Mouse (Mus musculus) lung, postnatal 10 days (tissue): ENCODE data around the gene Ggnbp2.

Source experiments
- DNase-seq: peaks from one replicate; pipeline ENCODE4 v3.0.0; 2021

The Ggnbp2 gene

DNA sequence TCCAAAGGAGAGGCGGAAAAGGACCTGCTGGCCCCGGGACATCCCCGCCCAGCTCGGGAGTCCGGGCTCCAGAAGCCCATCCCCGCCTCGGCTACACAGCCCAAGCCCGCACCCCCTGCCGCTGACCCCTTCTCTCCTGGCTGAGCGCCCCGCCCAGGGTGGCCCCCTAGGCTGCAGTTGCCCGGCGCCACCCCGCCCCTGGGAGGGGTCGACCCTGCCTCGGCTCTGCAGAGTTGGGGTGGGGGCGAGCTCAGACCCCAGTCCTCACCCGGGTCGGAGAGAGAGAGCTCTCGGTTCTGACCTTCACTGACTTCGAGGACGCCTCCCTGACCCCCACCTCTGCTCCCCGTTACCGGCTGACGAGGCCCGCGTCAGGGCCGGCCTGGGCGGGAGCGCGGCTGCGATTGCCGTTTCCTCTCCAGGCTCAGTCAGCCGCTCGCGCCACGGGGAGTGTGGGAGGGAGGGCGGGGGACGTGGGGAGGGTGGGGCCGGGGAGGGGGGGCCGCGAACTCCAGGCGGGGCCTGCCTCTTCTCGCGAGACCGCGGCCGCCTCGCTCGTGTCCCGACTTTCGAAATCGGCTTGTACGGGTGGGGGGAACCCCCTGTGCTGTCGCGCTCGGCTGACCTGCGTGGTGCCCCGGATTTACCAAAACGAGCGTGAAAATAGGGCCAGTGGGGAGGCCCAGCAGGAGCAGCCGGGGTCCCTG, at the start of gene Ggnbp2:
Gene Ggnbp2 (minus strand): TSS at position 481 of the 707 bp plus-strand sequence.
- peak; percentile 95 for DNase-seq

DNA sequence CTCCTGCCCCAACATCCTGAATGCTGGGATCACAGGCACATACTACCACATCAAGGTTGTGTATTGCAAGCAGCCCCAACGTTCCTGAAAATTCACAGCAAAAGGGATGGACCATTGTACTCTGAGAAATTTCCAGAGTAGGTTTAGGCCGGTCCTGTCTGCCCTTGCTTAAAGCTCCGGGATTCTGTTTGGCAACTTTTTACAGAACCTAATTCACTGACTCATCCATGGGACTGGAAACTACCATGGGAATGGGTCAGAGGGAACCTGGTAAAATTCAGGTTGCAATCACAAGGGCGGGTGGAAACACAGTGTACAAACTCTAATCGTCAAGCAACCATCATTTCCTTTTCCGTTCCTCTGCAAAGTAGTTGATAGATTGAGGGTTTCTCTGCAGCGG, 49.3 kb upstream of the Ggnbp2 start:
- no peak for DNase-seq

DNA sequence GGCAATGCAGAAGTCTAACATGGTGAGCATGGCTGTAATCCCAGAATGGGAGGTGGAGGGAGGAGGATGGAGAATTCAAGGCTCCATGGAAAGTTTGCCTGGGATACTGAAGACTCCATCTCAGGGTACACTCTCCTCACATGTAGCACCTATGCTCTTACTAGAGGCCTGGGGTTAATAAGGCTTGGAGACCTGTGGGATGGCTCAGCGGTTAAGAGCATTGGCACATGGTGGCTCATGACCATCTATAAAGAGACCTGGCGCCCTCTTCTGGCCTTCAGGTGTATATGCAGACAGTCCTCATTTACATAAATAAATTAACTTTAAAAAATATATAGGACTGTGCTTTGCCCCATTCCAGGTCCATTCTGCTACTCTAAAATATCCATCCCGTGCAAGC, 48.7 kb upstream of the Ggnbp2 start:
- peak; percentile 40 for DNase-seq

DNA sequence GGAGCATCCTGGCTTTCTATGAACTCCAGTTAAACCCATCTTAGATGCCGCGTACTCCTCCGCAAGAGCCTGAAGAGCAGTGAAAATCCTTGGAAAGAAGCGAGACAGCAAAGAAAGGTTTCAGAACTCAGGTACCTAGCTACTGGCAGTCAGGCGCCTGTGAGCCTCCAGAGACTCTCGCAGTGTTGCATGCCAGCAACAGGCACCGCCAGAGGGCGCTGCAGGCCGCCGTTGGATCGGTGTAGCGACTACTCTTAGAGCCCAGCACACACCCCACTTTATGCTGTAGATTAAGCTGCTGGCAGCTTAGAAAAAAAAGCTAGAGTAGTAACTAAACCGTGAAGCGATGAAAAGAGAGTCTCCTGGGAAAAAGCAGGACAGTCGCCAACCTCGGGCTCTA, 47.8 kb upstream of the Ggnbp2 start:
- DNase-seq = peak; percentile 90

DNA sequence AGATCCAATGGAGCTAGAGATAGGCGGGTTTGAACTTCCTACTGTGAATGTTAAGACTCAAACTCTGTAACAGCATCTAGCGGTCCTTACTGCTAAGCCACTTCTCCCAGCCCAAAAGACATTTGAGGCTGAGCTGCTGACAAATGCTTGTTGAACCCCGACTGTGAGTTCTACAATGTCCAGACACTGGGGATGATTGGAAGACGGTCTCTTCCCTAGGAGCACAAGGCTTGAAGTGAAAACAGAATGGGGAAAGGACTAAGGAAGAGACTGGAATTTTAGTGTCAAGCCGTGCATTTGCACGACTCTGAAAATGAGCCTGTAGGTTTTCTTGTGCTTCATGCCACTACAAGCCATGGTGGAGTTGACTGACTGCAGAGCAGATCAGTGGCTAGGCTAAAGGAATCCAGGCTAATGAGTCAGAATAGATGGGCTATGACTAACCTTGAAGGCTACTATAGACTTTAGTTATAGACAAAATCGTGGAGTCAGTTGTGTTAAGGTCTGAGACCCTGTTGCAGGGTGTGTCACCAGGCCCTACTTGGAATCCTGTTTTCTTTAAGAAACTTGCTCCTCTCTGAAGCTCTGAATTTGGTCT, 46.2 kb upstream of the Ggnbp2 start:
- DNase-seq = no peak

DNA sequence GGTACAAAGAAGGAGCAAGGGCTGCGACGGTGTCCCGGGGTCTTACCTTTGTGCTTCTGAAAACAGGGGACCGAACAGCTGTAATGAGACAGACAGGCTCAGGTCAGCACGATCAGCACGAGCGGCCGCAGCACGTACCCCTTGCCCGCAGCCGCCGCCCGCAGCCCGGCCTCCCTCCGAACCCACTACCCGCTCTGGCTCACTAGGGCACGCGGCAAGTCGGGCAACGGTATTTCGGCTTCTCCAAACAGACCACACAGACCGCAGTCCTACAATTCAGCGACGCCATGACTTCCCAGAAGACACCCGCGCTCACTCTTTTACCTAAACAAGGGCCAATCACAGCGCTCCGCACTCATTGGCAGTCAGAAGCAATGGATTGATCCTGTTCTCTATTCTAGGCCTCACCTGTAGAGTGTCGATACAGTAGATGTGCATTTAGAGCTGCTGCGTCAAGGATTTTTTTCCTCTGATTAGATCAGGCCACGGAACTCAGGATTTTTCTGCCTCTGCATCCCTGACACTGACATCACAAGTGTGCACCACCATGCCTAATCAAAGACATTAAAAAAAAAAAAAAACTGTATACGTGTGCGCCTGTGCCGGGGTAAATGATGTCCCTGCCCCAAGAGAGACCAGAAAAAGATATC, 45.6 kb upstream of the Ggnbp2 start, which contains the start of gene Znhit3:
Gene Znhit3 (minus strand): TSS at position 314 of the 650 bp plus-strand sequence.
- DNase-seq = peak; percentile 93

DNA sequence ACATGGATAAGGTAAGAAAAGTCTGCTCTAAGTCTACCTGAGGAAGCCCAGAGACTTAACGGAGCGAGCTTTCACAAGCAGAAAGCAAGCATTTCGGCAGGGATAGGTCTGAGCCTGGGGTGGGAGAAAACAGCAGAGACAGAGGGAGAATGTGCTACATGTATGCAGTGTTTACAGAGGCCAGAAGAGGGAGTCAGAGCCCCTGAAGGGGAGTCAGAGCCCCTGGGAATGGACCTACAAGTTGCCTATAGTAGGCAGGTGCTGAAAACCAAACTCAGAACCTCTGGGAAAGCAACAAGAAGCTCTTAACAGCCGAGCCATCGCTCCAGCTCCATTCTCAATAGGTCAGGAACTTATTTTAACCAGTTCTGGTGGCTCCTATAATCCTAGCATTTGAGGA, 44.1 kb upstream of the Ggnbp2 start:
- no peak for DNase-seq

DNA sequence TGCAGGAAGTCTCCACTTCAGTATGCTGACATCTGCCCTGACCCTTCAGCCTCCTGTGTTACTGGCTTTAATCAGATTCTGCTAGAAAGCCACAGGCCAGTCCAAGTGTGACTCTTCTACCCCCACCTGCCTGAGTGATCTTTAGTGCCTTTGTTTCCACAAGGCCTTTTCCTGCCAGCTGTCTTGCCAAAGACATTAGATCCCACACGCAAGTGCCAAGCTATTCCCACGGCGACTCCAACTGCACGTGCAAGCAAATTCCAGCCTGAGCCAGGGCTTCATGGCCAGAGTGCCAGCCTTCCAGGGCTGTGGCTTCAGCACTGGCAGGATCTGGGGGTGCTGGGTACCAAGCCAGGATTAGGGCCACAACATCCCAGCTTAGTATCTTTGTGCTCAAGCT, 39.8 kb upstream of the Ggnbp2 start:
- DNase-seq = no peak

DNA sequence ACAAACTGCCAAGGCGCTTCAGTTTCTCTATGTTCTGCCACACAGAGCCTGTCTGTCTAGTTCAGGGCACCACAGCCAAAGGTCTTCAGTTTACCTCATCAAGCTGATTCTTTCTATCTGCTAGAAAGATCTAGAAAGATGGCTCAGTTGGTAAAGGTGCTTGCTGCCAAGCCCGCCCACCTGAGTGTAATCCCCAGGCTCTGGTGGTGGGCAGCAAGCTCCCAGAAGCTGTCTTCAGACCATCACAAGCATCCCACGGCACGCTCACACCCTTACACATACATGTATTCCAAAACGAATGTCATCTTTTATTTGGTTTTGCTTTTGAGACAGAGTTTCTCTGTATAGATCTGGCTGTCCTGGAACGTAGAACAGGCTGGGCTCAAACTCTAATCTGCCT, 37.9 kb upstream of the Ggnbp2 start:
- no peak for DNase-seq

DNA sequence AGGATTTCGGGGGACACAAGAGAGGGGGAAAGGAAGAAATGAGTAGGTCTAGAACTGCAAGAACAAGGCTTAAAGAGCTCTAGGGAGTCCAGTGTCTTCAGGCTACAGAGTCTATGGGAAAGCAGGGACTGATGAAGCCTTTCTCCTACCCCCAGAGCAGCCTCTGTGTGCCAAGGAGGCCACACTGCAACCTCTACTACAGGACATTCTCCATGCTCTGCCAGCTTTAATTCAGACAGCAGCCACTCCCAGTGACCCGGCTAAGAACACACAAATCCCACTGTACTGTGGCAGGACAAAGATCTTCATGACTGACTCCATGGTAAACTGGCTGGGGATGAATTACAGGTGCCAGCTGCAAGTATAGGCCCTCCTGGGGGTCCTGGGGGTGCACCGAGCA, 36.5 kb upstream of the Ggnbp2 start:
- no peak for DNase-seq

DNA sequence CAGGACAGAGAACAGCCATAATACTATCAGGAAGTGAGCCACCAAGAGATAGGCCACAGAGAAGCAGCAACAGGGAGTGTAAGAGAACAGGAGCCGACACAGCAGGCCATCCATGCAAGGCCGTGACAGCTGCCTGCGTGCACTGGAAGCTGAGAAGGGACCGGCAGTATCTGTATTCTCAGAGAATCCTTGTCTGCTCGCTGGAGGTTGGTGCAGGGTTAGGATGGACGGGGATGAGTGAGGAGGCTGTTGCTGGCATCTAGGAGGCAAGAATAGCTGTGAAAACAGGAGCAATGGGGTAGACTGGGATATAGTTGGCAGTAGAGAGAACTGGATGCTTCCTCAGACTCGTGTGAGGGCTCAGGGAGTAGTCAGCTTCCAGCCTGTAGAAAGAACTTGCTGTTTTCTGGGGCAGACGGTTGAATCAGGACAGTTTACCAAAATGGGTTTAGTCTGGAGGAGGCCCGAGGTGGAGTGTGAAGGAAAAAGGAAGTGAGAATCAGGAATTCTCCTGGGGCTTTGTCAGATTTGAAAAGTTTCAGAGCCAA, 34.1 kb upstream of the Ggnbp2 start:
- no peak for DNase-seq

DNA sequence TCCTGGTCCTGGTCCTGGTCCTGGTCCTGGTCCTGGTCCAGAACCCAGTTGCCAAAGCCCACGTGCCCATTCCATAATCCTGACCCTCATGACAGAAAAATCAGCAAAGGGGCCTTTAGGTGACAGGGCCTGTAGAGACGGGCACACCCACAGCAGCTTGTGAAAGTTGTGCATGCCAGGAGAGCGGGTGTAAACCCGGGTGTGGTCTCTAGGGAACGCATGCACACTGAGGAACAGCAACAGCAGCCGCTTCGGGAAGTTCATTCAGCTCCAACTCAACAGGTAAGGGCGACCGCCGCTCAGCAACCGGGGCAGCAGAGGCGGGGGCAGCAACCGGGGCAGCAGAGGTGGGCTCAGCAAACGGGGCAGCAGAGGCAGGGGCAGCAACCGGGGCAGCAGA, 22.5 kb upstream of the Ggnbp2 start:
- no peak for DNase-seq

DNA sequence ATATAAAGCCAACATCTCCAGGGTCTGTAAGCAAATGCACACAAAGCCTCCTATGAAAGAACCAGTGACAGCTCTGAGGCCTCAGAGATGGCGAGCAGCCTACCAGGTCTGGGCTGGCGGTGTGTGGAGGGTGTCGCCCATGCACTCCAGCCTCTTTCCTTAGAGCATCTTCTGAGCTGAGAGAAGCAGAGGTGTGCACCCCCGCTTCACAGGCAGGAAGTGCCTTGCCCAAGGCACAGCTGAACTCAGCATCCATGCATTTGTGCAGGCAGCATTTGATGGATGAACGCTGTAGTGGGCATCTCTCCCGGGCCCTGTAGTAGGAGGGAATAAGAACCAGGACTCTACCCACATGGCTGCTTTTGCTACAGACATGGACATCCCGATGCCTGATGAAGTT, 21.1 kb upstream of the Ggnbp2 start:
- no peak for DNase-seq

DNA sequence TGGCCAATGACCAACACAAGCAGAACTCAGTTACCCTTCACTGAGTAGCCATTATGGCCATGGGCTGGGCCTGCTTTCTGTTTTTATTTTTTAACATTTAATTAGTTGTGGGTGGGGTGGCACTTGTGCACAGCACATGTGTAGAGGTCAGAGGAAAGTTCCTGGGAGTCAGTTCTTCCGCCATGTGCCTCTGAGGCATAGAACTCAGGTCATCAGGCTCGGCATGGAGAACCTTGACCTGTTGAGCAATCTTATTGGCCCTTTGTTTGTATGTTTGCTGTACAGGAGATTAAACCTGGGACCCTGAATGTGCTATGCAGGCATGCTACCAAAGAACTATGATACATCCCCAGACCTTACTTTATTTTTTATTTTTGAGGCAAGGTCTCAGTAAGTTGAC, 18.9 kb upstream of the Ggnbp2 start:
- DNase-seq = no peak

DNA sequence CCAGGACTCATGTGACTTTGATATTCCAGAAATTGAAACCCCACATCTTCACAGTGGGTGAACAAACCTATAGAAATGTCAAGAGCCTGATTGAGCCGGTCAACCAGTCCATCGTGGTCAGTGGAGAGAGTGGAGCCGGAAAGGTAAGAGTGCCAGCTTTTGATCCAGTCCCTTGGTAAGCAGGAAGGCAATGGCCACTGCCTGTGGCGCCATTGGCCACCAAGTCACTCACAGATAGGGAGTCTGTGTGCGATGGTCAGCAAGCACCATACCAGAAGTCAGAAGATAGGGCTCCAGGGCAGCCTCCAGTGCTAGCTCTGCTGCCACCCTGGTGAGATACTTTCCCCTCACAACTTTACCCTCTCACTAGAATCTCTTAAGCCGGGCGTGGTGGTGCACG, 17.4 kb upstream of the Ggnbp2 start:
- no peak for DNase-seq

DNA sequence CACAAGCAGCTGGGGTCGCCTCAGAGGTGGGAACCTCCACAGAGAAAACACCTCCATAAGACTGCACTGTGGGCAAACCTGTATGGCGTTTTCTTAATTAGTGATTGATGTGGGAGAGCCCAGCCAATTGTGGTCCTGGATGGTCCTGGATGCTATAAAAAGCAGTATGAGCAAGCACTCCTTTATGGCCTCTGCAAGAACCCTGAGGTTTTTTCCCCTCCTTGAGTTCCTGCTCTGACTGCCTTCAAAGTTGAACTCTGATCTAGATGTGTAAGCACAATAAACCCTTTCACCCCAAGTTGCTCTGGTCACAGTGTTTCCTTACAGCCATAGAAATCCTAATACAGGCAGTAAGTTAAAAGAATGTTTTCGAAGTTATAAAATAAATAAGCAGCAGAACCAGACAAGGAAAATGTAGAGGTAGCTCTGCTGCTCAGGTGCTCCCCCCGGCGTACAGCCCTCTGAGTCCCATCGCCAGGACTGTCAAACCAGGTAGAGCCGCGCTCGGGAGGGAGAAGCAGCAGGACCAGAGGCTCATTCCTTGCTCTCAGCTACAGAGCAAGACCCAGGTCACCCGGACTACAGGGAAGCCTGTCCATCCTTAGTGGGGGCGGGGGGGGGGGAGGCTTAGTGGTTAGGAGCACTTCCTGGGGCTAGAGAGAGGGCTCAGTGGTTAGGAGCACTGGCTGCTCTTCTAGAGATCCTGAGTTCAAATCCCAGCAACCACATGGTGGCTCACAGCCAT, 16.3 kb upstream of the Ggnbp2 start:
- no peak for DNase-seq

DNA sequence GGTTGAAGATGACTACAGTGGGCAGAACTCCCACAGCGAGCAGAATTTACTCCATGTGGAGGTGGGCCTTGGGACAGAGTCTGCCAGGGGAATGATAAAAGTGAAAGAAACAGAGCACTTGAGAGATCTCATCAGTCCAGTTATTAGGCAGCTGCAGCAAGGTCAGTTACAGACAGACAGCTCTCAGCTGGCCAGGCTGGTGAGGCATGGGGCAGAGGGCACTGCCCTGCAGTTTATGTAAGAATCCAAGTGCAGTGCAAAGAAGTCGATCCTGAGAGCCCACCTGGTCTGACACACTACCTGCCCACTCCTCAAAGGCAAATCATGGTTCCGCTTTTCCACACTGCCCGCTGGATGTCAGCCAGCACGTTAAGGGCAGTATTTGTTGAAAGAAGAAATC, 15.6 kb upstream of the Ggnbp2 start:
- no peak for DNase-seq

DNA sequence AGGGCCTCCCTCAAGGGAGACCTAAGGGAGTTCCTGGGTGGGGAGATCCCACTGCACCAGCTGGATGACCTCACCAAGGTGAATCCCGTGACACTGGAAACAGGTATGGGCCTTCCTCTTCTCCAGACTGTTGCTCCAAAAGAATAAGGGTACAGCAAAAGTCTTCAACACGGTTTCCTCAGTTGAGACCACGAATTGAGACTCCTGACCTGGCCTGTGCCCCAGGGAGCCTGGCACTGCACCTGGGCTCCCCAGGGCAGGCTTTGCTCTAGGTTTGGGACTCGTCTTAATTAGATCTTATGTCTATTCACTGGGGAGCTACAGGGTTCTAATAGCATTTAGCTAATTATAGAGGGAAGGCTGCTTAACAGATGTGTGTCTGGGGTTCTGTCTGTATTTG, 14.6 kb upstream of the Ggnbp2 start:
- DNase-seq = no peak

DNA sequence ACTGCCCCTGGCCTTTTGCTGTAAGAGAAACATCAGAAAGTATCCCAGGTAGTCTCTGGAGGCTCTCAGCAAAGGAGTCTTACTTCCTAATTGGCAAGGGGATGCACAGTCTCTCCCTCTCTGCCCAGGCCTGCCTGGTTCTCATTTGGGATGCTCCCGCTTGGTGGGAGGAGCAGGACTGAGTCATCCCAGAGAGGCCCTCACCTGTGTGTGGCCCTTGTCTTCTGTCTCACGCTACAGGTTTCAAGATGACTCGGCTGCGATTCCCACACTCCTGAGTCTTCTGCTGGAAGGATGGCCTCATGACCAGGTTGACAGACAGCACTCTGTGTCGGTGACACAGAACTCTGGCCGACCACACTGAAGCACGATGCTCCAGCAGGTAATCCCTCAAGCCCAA, 11.7 kb upstream of the Ggnbp2 start:
- no peak for DNase-seq

DNA sequence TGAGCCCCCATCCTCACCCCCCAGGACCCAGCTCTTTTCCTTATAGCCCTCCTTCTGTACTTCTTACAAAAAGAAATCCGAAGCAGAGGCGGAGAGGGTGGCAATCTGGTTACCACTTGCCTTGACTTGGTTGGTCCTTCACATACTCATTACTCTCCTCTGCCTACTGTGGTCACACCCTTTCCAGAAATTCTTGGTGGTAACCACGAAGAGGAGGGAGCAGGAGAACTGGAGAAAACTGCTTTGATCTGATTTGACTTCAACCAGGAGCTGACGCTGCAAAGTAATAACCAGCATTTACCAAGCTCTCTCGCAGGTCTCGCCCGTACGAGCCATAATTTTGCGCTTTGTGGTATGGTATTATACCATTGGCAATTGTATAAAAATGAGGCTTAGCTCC, 10.4 kb upstream of the Ggnbp2 start:
- DNase-seq = no peak

DNA sequence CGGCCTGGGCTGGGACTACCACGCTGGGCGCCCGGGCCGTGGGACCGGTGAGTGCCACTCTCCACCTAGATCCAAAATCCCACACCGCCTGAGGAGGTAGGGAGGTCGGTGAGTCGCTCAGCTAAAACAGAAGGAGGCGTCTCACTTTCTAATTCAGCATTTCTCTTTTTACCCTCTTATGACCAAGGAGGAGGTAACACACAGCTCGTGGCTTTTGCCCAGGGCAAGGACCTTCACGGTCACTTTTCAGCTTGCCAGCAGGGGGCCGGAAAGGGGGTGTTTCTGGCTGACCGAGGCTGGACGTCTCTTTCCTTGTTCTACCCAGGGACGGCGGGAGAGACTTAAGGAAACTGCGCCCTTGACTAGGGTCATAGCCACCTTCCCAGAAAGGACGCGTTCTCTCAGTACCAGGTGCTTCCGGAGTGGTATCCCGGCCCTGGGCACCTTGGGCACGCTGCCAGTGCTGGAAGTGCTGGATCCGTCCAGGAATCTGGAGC, 9.9 kb upstream of the Ggnbp2 start:
- DNase-seq = peak; percentile 82

DNA sequence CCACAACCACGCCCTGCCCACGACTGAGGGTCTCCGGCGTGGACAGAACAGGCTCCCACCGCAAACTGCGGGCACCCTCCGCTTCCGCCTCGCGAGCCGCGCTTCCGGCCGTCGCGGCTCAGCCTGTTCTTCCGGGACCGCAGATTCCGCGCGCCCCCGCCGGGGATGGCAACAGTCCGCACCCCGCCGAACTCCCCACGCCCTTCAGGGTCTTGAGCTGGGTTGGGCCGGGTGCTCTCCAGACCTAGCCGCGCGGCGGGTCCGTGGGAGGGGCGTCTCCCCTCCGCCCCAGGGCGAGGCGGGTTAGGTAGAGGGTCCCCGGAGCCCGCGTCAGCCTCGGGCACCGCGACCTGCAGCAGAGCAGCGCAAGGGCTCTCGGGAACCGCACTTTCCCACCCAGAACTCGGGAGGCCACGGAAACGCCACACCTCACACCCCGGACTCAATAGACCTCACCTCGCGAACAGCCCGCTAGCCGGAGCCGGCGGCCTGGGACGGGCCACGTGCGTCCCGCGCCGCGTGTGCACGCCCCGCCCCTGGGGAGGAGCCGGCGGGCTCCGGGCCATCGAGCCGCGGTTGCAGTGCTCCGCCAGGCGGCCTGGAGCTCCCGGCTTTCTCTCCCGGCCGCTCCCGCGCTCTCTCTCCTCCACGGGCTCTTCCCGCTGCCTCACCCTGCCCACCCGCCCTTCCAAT, 9.3 kb upstream of the Ggnbp2 start, which contains the start of the genes Myo19 and Pigw:
Gene Myo19 (plus strand): TSS at position 377 of the 693 bp plus-strand sequence.
Gene Pigw (minus strand): TSS at position 514 of the 693 bp plus-strand sequence.
- peak; percentile 85 for DNase-seq
